Mouse (Mus musculus) spleen, postnatal 10 days (tissue): ENCODE measurements around the gene Sh3d19.

Source experiments
- DNase-seq, 2 experiments: peaks; one replicate each; pipeline ENCODE4 v3.0.0; 2021 to 2022; ENCODE audit warnings: low spot score in 2 of 2

Sh3d19 gene

DNA sequence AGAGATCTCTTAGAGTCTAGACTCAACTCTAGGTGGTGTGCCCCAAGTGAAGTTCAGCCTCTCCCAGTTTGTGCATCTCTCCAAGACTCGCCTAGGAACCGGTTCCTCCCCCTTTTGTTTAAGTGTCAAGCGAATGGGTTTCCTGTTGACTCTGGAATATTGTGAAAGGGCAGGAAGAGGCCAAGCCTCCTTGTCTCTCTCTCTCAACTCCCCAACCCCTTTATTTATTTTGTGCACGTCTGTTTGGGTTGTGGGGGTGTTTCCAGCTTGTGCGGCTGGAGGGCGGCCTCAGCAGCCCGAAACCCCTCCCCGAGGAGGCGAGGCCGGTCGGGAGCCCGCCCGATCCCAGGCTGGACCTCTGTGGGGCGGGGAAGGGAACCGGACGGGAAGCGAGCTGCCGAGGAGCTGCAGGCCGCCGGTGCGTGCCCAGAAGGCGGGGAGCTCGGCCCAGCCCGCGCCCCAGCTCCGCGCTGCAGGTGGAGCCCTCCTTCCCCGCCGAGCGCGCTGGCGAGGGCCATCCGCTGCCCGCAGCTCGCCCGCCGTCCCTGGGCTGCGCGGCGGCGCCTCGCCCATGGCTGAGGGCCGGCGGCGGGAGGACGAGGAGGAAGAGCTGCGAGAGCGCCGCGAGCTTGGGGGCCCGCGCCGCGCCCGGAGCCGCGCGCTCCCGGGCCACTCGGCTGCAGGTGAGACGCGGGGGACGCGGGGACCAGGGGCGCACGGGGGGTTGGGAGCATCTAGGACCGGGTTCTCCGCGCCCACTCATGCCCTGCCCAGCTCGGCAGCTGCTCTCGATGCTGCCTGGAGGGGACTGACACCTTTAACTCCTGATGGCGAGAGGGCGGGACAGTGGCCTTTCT lies at the start of gene Sh3d19:
TSS of gene Sh3d19 (plus strand) at position 368 of the 857 bp plus-strand sequence.
- peak in 1 of 2 experiments; percentile 31 for DNase-seq

DNA sequence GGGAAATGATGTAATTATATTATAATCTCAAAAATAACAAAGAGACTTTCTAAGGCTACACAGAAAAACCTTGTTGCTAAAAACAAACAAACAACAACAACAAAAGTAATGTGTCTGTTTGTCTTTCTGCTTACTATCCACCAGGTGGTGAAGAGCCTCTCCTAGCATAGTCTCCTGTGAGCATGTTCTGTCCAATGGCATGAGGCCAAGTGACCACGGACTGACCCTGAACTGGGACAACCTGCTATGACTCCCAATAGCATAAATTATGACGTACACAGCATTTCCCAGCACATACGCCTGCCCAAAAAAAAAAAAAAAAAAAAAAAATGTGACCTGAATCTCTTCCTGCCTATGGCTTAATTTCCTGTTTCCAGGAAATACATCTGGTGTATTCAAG lies 48.6 kb upstream of the Sh3d19 start:
- DNase-seq, result peak in 1 of 2 experiments; percentile 19

DNA sequence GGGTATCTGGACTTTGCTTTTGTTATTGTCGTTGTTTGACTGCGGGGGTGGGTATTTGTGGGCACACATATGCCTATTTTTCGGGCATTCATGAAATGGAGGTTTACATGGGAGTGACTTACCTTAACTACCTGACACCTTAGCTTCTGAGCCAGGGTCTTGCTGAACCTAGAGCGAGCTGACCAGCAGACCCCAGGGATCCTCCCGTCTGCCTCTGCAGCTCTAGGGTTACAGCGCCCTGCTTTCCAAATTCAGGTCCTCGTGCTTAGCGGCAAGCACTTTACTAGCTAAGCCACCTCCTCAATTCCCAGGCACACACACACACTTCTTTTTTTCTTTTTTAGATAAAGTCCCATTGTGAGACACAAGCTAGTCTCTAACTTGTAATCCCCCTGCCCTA lies 47.6 kb upstream of the Sh3d19 start:
- DNase-seq, result no peak

DNA sequence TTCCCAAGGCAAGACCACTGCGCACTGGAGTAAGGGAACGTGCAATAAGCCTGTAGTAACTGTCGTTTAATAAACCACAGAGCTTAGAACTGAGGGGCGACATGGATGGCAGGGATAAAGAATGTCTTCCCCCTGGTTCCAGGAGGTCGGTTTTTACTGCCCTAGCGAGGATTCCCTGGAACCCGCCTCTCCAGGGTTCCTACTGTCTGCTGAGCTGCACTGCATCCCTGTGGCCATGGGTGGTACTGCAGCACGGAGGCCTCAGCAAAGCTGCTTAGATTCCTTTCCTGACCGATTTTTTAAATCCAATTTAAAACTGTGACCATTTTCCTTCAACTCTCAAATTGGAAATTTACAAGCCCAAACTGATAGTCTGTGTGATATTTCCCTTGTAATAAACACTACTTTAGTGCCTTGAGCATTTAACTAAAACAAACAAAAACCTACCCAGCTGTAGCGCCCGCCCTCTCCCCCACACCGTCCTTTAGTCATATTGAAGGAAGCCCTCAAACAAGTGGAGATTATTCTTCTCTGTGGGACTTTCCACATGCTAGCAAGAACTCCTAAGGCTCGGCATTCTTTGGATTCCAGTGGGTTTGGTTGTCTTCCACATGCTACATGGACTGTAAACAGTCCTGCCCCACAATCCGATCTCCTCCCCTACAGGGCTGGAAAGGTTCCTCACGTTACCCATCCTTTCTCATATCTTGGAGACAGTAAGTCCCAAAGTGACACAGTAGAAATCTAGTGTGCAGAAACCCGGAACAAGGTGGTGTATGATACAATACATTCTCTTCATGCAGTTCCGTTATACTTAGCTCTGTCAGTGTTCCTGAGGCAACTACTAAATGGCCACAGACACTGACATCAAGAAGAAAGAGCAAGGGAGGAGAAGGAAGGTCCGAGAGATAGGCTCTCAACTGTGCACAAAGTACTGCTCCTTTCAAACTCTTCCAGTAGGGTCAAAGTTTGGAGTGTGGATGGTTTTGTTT lies 46.7 kb upstream of the Sh3d19 start:
- peak; percentile 44 to 77 for DNase-seq

DNA sequence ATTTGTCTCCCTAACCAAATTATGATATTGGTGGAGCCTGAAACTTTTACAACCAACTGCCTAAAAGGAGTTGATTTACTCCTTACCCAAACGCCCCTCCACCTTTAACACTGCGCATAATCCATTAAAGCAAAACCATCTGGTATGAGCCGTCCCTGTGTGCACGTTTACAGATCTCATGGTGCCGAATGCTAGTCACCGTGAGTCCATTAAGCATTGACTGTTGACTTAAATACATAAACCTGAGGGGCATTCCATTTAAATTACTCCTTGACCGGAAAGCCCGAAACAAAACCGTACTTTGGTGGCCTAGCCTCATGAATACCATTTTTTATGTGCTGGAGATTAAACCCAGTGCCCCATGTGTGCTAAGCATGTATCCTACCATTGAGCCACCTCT lies 43.6 kb upstream of the Sh3d19 start:
- no peak for DNase-seq

DNA sequence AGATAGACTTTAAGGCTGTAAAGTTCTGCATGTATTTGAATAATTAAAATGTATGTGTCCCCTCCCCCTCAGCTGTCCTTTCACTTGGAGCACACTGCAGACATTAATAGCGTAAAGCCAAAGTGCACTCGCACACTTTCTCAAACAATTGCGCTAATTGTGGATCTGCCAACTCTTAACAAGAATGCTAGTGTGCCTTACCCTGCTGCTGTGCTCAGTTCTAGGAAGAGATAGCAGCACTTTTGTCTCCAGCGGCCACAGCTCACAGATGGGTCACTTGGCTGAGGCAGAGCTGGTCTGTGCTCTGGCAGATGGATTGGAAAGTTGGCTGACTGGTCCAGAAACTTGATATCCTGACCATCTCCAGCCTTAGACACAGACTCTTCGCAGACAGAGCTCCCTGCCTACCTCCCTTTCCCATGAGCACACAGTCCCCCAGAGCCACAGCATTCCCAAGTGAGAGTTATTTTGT lies 42.7 kb upstream of the Sh3d19 start:
- no peak for DNase-seq

DNA sequence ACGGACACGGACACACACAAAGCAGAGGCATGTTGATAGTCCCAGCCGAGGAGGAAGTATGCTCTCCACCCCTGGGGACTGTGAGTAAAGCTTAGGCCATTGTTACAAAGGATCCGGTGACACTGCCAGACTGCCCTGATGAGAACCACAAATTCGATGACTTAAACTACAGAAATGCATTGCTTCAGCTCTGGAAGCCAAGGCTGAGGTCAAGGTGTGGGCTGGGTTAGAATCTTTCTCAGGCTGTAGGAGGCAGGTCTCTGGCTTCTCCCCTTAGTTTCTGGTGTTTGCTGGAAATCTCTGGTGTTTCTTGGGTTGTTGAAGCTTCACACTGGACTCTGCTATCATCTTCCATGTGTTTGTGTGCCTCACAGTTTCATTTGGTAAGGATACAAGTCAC lies 41.2 kb upstream of the Sh3d19 start:
- DNase-seq, result no peak

DNA sequence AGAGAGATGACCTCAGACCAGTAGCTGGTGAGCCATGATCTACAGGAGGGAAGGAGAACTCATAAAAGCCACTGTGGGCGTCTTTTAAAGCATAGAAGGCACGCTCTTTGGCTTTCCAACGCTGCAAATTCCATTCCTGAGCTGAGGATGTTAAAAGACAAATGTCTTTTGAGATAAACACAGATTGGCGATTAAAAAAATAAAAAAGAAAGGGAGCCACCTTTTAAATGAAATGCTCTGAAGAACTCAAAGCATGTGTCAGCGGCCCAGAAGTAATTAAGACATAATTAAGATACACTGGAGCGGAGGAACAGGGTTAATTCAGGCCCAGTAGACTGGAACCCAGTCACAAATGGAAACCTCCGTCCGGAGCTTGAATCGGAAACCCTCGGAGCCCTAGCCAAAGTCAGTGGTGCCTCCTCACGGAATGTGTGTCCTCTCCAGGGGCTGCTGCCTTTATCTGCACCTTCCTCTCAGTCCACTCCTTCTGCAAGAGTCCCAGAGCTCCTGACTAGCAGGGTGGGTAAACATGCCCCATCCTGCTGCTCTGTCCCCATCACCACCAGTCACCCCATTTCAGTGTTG lies 40.1 kb upstream of the Sh3d19 start:
- no peak for DNase-seq

DNA sequence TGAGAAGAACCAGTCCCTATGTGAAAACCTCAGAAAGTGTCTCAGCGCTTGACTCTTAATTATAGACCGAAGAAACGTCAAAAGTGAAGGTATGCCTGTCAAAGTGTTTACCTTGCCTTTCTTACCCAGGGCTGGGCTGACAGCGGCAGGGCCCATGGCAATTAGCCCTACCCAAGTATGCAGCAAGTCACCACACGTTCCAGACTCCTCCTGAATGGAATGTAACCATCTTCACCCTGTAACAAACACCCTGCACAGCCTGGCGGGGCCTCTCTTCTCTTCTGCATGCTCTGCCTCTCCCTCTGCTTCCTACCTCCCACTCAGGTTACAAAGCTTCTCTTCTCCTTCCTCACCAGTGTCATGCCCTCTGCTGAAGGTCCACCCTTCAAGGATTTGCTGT lies 39.0 kb upstream of the Sh3d19 start:
- no peak for DNase-seq

DNA sequence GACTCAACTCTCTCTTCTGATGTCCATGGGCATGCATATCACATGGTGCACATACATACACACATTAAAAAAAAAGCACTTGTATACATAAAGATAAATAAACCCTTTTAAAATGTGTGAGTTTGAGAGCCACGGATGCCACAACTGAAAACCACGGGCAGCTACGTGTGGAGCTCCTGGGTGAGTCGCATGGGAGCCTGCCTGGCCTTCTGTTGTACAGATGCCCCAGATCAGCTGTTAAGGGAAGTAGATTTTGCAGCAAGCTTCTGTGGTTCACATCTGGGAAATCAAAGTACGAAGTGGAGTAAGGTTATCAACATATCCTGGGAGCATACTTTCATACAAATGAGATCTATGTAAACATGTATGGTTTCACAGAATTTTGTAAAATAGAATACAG lies 37.3 kb upstream of the Sh3d19 start:
- DNase-seq, result no peak

DNA sequence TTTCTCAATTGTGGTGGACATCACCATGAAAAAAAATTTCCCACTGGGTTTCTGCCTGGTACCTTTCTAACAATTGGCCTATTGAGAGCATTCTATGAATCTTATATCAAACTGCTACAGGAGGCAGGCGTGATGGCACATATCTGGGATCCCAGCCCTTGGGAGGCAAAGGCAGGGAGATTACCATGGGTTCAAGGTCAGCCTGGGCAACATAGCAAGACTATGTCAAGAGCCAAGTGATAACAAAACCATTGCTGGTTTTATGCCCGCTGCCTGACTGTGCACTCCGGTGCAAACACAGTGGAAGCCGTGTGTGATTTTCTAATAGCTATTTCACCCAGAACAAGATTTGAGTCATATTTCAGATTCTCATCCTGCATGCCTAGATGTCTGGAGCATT lies 20.0 kb upstream of the Sh3d19 start:
- no peak for DNase-seq

DNA sequence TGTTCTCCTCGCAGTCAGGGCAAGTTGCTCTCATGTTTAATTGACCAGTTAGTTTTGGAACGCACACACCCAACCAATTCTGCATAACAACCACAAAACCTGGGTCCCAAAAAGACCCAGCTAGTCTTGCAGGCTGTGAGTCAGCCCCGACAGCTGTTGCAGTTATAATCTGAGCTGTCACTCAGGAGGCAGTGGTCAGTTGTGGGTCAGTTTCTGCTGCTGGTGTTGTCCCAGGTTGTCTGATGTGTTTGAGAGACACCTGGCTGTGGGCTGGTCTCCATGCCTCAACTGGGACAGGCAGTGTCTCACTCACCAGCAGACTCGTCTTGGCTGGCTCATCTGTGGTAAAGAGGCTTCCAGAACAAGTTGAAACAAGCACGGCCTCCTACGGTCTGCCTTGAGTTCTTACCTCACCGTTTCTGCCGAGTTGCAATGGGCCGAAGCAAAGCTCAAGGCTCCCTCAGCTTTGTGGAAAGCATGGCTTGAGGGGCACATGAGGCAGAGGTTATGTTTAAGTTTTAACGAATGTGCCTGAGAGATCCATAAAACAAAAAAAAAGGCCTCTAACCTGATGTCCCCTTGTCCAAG lies 18.1 kb upstream of the Sh3d19 start:
- DNase-seq, result no peak

DNA sequence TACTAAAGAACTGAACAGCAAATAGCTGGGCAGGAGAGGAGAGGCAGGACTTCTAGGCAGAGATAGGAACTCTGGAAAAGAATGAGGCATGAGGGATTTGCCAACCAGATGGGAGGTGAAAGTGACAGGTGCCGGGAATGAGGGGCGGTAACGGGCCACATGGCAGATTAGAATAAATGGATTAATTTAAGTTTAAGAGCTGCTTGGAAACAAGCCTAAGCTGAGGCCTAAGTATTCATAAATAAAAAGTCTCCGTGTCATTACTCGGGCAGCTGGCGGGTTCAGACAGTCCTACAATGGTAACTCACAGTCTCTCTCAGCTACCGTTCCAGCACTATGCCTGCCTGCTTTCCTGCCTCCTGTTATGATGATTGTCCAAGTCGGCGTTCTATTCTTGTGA lies 15.6 kb upstream of the Sh3d19 start:
- DNase-seq, result no peak

DNA sequence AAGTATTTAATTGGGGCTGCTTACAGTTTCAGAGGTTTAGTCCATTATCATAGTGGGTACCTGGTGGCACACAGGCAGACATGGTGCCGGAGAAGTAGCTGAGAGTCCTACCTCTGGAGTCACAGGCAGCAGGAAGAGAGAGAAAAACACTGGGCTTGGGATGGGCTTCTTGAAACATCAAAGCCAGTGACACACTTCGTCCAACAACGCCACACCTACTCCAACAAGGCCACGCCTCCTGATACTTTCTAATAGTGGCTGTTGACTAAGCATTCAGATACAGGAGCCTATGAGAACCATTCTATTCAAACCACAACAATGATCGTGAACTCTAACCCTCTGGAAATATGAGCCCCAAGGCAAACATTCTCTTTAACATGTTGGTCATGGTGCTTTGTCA lies 15.2 kb upstream of the Sh3d19 start:
- DNase-seq, result no peak

DNA sequence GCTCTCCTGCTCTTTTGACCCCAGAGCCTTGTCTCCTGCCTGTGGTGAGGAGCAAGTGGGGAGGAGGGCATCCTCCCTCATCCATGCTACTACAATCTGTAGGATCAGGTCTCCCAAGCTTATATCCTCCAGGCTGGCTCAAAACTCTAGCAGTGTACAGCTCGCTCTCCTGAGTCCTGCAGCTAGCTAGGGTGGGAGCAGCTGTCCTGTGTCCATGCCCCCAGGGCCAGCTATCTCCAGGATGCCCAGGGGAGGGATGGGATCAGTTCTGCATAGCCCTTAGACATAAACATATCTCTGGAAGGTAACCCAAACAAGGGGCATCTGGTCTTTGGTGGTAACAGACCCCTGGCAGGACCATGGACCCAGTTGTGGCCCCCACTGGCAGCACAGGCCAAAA lies 11.2 kb upstream of the Sh3d19 start:
- DNase-seq, result no peak

DNA sequence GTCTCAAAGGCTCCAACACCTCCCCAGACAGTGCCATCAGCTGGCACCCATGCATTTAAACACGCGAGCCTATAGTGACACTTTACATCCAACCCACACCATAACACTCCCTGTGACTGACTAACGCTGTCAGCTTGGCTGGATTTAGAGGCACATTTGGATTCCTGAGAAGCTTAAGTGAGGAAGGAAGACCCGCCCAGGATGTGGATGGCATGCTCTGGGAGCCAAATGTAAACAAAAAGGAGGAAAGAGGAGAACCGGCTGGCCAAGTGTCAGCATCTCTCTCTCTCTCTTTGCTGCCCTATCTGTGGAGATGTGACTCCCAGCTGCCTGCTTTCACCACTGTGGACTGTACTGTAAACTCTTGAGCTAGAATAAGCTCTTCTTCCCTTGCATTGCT lies 9.8 kb upstream of the Sh3d19 start:
- DNase-seq, result no peak

DNA sequence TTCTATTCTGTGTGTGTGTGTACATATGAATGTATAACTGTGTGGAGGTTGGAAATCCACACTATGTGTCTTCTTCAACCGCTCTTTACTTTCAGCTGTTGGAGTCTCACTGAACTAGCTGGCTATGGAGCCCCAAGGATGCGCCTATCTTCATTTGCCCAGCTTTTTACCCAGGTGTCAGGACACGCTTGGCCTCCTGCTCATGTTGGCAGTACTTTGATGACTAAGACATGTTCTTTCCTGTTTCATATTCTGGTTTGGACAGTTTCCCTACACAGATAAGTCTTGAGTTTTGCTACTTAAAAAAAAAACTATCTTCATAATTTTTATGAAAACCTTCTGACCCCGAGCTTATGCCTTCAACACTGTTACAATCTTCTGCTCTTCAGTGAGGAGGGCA lies 5.4 kb upstream of the Sh3d19 start:
- no peak for DNase-seq

DNA sequence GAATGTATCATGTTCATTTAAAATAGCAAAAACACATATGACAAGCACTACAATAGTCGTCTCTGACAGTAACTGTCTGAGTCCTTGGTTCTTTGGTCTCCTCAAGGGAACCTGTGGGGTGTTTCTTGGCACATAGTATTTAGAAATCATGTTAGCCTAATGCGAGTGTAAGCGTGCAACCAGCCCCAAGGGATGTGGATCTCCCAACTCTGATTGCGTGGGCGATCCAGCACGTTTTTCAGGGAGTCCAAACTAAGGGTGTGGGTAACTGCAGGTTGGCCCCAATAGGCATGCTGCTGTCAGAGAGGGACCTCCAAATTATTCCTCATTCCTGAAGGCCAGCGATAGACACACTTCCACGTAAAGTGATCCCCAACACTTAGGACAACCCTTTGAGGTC lies 1.9 kb upstream of the Sh3d19 start:
- DNase-seq, result no peak

DNA sequence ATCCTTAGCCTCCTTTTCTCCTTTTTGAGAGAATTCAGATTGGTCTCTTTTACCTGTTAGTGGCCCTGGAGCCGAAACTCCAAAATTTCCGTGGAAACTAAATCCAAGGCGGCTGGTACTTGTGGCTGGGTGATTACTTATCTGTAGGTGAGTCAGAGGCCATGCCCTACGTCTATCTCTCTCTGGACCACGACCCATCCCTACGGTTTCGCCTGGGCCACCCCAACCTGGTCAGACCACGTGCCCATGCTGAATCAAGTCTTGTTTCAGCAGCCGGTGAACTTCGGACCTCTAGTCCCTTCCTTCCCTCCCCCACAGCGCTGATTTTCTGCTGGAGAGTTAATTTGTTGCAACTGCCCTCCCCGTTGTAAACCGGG lies 678 bp downstream of the Sh3d19 start:
- DNase-seq, result no peak

DNA sequence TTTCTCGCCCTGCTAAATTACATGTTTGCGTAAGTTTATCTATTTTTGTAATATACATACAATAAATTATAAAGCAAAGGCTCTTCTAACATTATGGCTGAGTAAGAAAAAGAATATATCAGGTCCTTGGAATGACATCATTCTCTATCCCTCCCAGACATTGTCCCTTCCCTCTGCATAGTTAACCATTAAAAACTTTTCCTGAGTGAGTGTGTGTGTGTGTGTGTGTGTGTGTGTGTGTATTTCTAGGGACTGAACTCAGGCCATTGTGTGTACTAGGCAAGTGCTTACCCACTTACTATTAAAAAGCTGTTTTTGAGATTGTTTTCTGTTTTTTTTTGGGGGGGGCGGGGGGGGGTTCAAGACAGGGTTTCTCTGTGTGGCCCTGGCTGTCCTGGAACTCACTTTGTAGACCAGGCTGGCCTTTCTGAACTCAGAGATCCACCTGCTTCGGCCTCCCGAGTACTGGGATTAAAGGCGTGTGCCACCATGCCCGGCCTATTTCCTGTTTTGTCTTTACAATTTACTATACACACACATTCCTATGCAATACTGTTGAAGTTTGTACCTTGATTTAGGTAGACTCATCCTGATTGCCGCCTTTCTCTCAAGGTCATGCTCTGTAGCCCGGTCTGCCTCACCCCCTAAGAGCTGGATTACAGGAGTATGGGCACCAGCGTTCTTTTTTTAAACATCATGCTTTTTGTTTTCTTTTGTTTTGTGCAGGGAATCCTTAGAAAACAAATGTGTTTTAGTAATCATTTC lies 2.6 kb downstream of the Sh3d19 start:
- DNase-seq, result no peak

DNA sequence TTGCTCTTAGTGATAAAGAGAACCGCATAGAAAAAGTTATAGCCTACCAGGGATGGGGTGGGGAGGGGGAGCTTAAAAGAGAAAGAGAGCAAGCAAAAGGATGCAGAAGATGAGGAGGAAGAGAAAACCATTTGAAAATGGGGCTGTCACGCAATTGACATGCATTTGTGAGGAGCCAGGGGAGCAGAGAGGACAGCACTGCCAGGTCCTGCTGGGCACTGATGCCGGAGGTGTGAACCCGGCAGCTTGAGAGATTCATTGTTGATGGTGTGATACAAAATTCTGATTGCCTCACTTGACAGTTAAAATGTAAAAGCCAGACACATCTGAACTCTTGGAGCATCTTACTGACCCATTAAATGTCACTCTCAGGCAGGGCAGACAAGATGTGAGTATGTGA lies 3.5 kb downstream of the Sh3d19 start:
- no peak for DNase-seq
